Mouse (Mus musculus) lung, embryonic 14.5 days (tissue): ENCODE results near the gene Atp8a2. TPM values are rescaled to one million over a fixed set of nuclear protein-coding genes. Genes with fewer than 3 reads are reported as not detected.

ENCODE experiments used
- ATAC-seq: fragments of 200-750 bp; cut with Nextera tagmentation; 2 replicates; pipeline ENCODE4 v1.8.0; 2017; ENCODE audit warnings: mild to moderate bottlenecking, moderate TSS enrichment, moderate library complexity; ENCODE audit not compliant: insufficient read depth
- DNase-seq: peaks from one replicate; pipeline ENCODE4 v3.0.0-alpha.2; 2015
- H3K27ac ChIP-seq: fragments of 300-500 bp; sonication (generic); 2 replicates; pipeline ENCODE4 v1.5.1; 2014; ENCODE audit warnings: low read depth, mild to moderate bottlenecking, moderate library complexity
- H3K27me3 ChIP-seq: fragments of 300-500 bp; sonication (generic); 2 replicates; pipeline ENCODE4 v1.6.1; 2014; ENCODE audit warnings: low read length, control low read depth; ENCODE audit not compliant: insufficient read depth
- H3K36me3 ChIP-seq: fragments of 300-500 bp; sonication (generic); 2 replicates; pipeline ENCODE4 v1.6.1; 2014; ENCODE audit warnings: control low read depth; ENCODE audit not compliant: insufficient read depth
- H3K4me1 ChIP-seq: fragments of 300-500 bp; sonication (generic); 2 replicates; pipeline ENCODE4 v1.6.1; 2014; ENCODE audit warnings: antibody characterized with exemption, control low read depth; ENCODE audit not compliant: insufficient read depth
- H3K4me2 ChIP-seq: fragments of 300-500 bp; sonication (generic); 2 replicates; pipeline ENCODE4 v1.6.1; 2014; ENCODE audit warnings: mild to moderate bottlenecking
- H3K4me3 ChIP-seq: fragments of 300-500 bp; sonication (generic); 2 replicates; pipeline ENCODE4 v1.5.1; 2014; ENCODE audit warnings: low read depth, low read length
- H3K9ac ChIP-seq: fragments of 300-500 bp; sonication (generic); 2 replicates; pipeline ENCODE4 v1.6.1; 2014
- H3K9me3 ChIP-seq: fragments of 300-500 bp; sonication (generic); 2 replicates; pipeline ENCODE4 v1.6.1; 2016; ENCODE audit warnings: low read depth, low read length, control low read depth
- CTCF ChIP-seq: IDR thresholded peaks from 2 replicates; pipeline ENCODE4 v1.5.1; 2016; ENCODE audit warnings: antibody characterized with exemption, low read depth
- WGBS: fragments of 180-500 bp; shearing (Covaris S2); extraction: QIAGEN DNeasy Blood & Tissue Kit; methylation state at CpG from one replicate; pipeline ENCODE4 v1.1.7; 2014; 5-methylcytosine and 5-hydroxymethylcytosine counted together
- polyA plus RNA-seq: library from polyadenylated mRNA; unstranded; fragments of >200 nt; fragmentation: Nextera tagmentation; extraction: Ambion mirVana; gene quantifications from 2 replicates; pipeline ENCODE4 v1.2.1, GENCODE M21; 2014

Gene Atp8a2
- polyA plus RNA-seq, 1 experiment from 2014 or later = 0.95 TPM

DNA sequence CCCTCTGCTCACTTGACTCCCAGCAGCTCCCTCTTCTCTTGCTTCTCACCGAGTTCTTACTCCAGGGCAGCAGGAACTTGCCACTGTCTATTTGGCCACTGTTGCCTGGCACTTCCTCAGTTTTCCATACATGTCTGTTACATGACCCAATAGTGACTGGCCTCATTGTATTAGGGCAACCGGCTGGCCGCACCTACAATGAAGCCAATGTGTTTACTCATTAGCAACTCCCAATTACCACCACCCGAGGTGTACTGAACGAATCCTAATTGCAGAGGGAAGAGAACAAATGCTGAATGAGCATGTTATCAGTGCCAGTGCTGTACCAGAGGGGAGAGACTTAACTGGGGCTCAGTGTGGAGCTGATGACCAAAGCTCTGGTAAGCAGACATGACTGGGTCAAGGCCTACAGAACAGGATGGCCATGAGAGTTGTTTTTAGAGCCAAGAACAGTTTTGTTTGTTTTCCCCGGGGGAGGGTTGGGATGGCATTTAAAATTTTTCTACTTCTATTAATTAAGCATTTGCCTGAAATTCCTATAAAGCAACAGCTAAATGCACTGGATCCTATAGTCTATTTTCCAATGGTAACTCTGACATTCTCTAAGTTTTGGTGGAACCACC lies 524.0 kb downstream of the Atp8a2 start:
- no peak overlapping the region for H3K4me3 ChIP-seq
- TF ChIP-seq CTCF = no peak
- no peak overlapping the region for H3K27ac ChIP-seq
- no peak overlapping the region for H3K4me2 ChIP-seq
- WGBS = 88% methylated on average over 6 of the region's 6 CpGs
- H3K9me3 ChIP-seq = no peaks in the 10 kb centered on the region
- ATAC-seq (no peak), DNase-seq (no peak)
- no peaks in the 10 kb centered on the region for H3K27me3 ChIP-seq
- peaks cover 15% of the 10 kb centered on the region for H3K4me1 ChIP-seq
- no peak overlapping the region for H3K9ac ChIP-seq
- no peaks in the 10 kb centered on the region for H3K36me3 ChIP-seq

DNA sequence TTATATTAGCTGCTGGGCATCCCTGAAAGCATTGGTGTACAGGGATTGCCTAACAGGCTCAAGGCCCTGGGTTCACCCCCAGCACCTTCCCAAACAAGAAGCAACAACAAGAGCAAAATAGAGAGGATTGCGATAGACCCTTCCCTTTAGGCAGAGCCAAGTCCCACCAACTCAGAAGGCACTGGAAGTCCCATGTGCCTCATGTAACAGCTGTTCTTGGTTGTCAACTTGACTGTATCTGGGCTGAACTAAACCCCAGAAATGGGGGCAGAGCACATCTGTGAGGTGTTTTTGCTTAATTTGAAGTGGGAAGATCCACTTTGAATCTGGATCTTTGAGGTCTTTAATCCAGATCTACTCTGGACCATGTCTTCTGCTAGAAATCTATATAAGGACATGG lies 539.9 kb downstream of the Atp8a2 start:
- Histone ChIP-seq H3K4me2 (no peak overlapping the region), H3K27ac (no peak overlapping the region), H3K4me1 (no peaks in the 10 kb centered on the region), H3K27me3 (no peaks in the 10 kb centered on the region), H3K4me3 (no peak overlapping the region), H3K9ac (no peak overlapping the region), H3K36me3 (no peaks in the 10 kb centered on the region), H3K9me3 (no peaks in the 10 kb centered on the region)
- WGBS = 97% methylated on average over 1 of the region's 1 CpGs
- DNase-seq (no peak), ATAC-seq (no peak)
- TF ChIP-seq CTCF = no peak

DNA sequence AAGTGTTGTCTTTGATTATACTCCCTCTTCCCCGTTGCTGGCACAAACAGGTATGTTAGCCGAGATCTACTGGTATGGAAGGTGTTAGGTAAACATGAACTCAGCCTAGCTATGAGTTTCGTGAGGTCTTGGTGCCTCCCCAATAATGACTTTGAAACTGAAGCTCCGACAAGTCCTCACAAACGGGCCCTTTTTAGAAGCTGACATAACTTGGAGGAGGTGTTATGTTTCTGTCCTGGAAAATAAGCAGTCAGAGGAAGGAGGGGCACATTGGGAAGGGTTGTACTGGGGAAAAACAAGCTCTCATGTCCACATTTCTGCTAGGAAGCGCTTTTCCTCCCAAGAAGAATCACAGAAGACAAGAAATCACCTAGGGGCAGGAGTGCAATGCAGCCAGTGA lies 540.4 kb downstream of the Atp8a2 start:
- DNase-seq = no peak
- 45% methylated on average over 6 of the region's 6 CpGs for WGBS
- ATAC-seq = no peak

DNA sequence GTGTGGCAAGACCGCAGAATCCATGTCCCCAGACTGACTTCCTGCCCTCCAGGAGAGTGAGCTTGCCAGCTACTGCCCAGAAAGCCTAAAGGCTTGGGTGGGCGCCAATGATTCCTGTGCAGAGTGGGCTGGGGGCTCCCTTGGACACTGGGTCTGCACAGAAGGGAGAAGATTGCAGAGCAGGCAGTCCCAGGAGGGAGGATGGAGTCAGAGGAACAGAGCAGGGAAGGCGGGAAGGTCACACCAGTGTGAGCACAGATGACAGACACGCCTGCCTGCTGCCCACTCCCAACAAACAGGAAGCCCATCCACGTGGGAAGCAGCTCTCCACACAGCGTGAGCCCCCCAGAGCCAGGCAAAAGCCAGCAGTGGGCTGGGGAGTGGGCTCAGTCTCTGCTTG lies 547.6 kb downstream of the Atp8a2 start:
- H3K9me3 ChIP-seq = no peaks in the 10 kb centered on the region
- H3K4me1 ChIP-seq = no peaks in the 10 kb centered on the region
- H3K4me3 ChIP-seq = no peak overlapping the region
- H3K4me2 ChIP-seq = no peak overlapping the region
- no peaks in the 10 kb centered on the region for H3K36me3 ChIP-seq
- H3K9ac ChIP-seq = no peak overlapping the region
- H3K27ac ChIP-seq = no peak overlapping the region
- TF ChIP-seq CTCF = no peak
- ATAC-seq = no peak
- WGBS = 61% methylated on average over 6 of the region's 6 CpGs
- H3K27me3 ChIP-seq = no peaks in the 10 kb centered on the region
- no peak for DNase-seq

More for the DNA sequence above, 540.4 kb downstream of the Atp8a2 start:
- Histone ChIP-seq H3K4me1 (no peaks in the 10 kb centered on the region), H3K27me3 (no peaks in the 10 kb centered on the region), H3K9ac (no peak overlapping the region), H3K4me2 (no peak overlapping the region), H3K36me3 (no peaks in the 10 kb centered on the region), H3K27ac (no peak overlapping the region), H3K9me3 (no peaks in the 10 kb centered on the region), H3K4me3 (no peak overlapping the region)
- TF ChIP-seq CTCF = no peak

GRCm38 (mm10) chr14:59648611-59649010 lies 548.4 kb downstream of the Atp8a2 start:
- WGBS = 76% methylated on average over 10 of the region's 10 CpGs
- no peak overlapping the region for H3K9ac ChIP-seq
- no peak for ATAC-seq
- no peaks in the 10 kb centered on the region for H3K27me3 ChIP-seq
- H3K4me2 ChIP-seq = no peak overlapping the region
- no peak overlapping the region for H3K4me3 ChIP-seq
- no peaks in the 10 kb centered on the region for H3K9me3 ChIP-seq
- H3K36me3 ChIP-seq = no peaks in the 10 kb centered on the region
- TF ChIP-seq CTCF = no peak
- DNase-seq = no peak
- no peak overlapping the region for H3K27ac ChIP-seq
- H3K4me1 ChIP-seq = peaks cover 4% of the 10 kb centered on the region; the same call in 1 of the 2 replicates

DNA sequence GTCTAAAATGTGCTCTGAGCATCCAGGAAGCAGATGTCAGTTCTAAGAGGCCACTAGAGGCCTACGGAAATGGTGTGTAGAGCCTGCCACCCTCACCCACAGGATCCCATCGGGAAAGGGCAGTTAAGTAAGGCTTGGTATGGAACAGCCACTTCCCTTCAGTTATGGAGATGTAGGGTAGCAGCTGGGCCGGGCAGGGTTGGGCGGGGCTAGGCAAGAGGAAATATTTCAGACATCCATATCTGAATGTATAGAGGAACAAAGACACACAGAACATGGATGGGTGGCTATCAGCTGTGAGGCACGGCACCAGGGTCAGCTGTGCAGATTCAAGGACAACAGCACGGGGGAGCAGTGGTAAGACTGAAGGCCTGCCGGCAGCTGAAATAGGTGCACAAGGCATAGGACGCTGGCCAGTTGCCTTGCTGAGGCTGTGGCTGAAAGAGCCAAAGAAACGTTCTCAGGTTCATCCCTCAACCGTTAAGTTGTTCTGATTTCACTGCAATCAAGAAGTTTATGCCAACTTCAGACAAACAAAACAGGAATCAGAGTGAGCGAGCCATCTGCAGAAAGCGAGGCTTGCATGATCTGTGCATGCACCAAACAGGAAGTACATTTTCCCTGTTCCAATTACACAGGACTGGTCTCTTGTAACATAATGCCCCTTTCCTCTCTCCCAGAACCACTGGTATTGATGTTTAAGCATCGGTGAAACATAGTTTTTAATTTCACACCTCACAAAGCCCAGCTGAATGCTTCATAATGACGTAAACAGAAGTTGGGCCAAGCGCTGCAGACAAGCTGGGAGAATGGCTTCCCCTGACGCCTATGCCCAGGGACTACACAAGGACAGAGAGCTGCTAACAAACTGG lies 549.9 kb downstream of the Atp8a2 start:
- no peak for TF ChIP-seq CTCF
- Histone ChIP-seq H3K27me3 (no peaks in the 10 kb centered on the region), H3K27ac (no peak overlapping the region), H3K9ac (no peak overlapping the region), H3K9me3 (no peaks in the 10 kb centered on the region), H3K4me2 (no peak overlapping the region), H3K36me3 (no peaks in the 10 kb centered on the region), H3K4me1 (peaks cover 8% of the 10 kb centered on the region), H3K4me3 (no peak overlapping the region)
- ATAC-seq = peak; percentile 45; the same call in 1 of the 2 replicates
- 61% methylated on average over 16 of the region's 16 CpGs for WGBS
- peak; percentile 32 for DNase-seq

GRCm38 (mm10) chr14:59644896-59645295 lies 552.1 kb downstream of the Atp8a2 start:
- Histone ChIP-seq H3K27me3 (no peaks in the 10 kb centered on the region), H3K4me3 (no peak overlapping the region), H3K27ac (no peak overlapping the region), H3K4me1 (peaks cover 8% of the 10 kb centered on the region), H3K4me2 (no peak overlapping the region), H3K9me3 (no peaks in the 10 kb centered on the region), H3K36me3 (no peaks in the 10 kb centered on the region), H3K9ac (no peak overlapping the region)
- DNase-seq (no peak), ATAC-seq (no peak)
- no peak for TF ChIP-seq CTCF
- WGBS = 71% methylated on average over 3 of the region's 3 CpGs
